Mouse (Mus musculus) forebrain, embryonic 15.5 days (tissue): ENCODE measurements around the gene Vwa8. TPM values are rescaled to one million over a fixed set of nuclear protein-coding genes. Genes with fewer than 3 reads are reported as not detected.

Experiments
- ATAC-seq: fragments of 200-750 bp; cut with Nextera tagmentation; replicated peaks from 2 replicates; pipeline ENCODE4 v1.8.0; 2017; ENCODE audit warnings: mild to moderate bottlenecking, moderate TSS enrichment, moderate library complexity
- H3K27ac ChIP-seq: fragments of 300-500 bp; sonication (generic); replicated peaks from 2 replicates; pipeline ENCODE4 v1.5.1; 2015; ENCODE audit warnings: mild to moderate bottlenecking, inconsistent platforms
- H3K27me3 ChIP-seq: fragments of 300-500 bp; sonication (generic); 2 replicates; pipeline ENCODE4 v1.6.1; 2015; ENCODE audit warnings: inconsistent platforms
- H3K36me3 ChIP-seq: fragments of 300-500 bp; sonication (generic); 2 replicates; pipeline ENCODE4 v1.6.1; 2015; ENCODE audit warnings: mild to moderate bottlenecking, inconsistent platforms
- H3K4me1 ChIP-seq: fragments of 300-500 bp; sonication (generic); 2 replicates; pipeline ENCODE4 v1.6.1; 2015; ENCODE audit warnings: inconsistent platforms
- H3K4me2 ChIP-seq: fragments of 300-500 bp; sonication (generic); replicated peaks from 2 replicates; pipeline ENCODE4 v1.6.1; 2015; ENCODE audit warnings: mild to moderate bottlenecking, inconsistent platforms
- H3K4me3 ChIP-seq: fragments of 300-500 bp; sonication (generic); 2 replicates; pipeline ENCODE4 v1.5.1; 2015; ENCODE audit warnings: mild to moderate bottlenecking, inconsistent platforms
- H3K9ac ChIP-seq: fragments of 300-500 bp; sonication (generic); replicated peaks from 2 replicates; pipeline ENCODE4 v1.6.1; 2015; ENCODE audit warnings: mild to moderate bottlenecking, inconsistent platforms
- H3K9me3 ChIP-seq: fragments of 300-500 bp; sonication (generic); 2 replicates; pipeline ENCODE4 v1.6.1; 2016; ENCODE audit warnings: inconsistent platforms
- WGBS: fragments of 180-500 bp; shearing (Covaris S2); methylation state at CpG from one replicate; pipeline ENCODE4 v1.1.7; 2015; ENCODE audit warnings: mixed read lengths; 5-methylcytosine and 5-hydroxymethylcytosine counted together
- polyA plus RNA-seq: library from polyadenylated mRNA; unstranded; fragments of >200 nt; fragmentation: Nextera tagmentation; extraction: Ambion mirVana; gene quantifications from 2 replicates; pipeline ENCODE4 v1.2.1, GENCODE M21; 2015

The Vwa8 gene
- polyA plus RNA-seq, 1 experiment from 2014 or later: 5.1 TPM

- Histone ChIP-seq H3K36me3 (no peaks in the 10 kb centered on the region), H3K4me2 (no peak overlapping the region), H3K27ac (no peak overlapping the region), H3K4me1 (peaks cover 4% of the 10 kb centered on the region; the same call in 1 of the 2 replicates), H3K9me3 (no peaks in the 10 kb centered on the region), H3K4me3 (no peak overlapping the region), H3K27me3 (no peaks in the 10 kb centered on the region), H3K9ac (no peak overlapping the region)
- WGBS: 63% methylated on average over 12 of the region's 12 CpGs
- ATAC-seq: no peak
These were observed 331.4 kb downstream of the Vwa8 start for GRCm38 (mm10) chr14:79180078-79180730.

- no peak overlapping the region for H3K4me2 ChIP-seq
- H3K4me3 ChIP-seq: no peak overlapping the region
- no peak overlapping the region for H3K27ac ChIP-seq
- 95% methylated on average over 8 of the region's 8 CpGs for WGBS
- no peaks in the 10 kb centered on the region for H3K9me3 ChIP-seq
- no peak overlapping the region for H3K9ac ChIP-seq
- H3K4me1 ChIP-seq: peaks cover 4% of the 10 kb centered on the region; the same call in 1 of the 2 replicates
- no peaks in the 10 kb centered on the region for H3K27me3 ChIP-seq
- H3K36me3 ChIP-seq: no peaks in the 10 kb centered on the region
- ATAC-seq: no peak
These were observed 332.9 kb downstream of the Vwa8 start for GRCm38 (mm10) chr14:79181748-79182147.

- WGBS: 96% methylated on average over 15 of the region's 15 CpGs
- no peaks in the 10 kb centered on the region for H3K27me3 ChIP-seq
- ATAC-seq: no peak
These were observed 333.9 kb downstream of the Vwa8 start for GRCm38 (mm10) chr14:79182801-79183200.

GRCm38 (mm10) chr14:79183261-79183660 lies 334.4 kb downstream of the Vwa8 start:
- H3K36me3 ChIP-seq: no peaks in the 10 kb centered on the region
- 86% methylated on average over 7 of the region's 7 CpGs for WGBS
- ATAC-seq: no peak
- H3K4me2 ChIP-seq: no peak overlapping the region
- H3K27me3 ChIP-seq: no peaks in the 10 kb centered on the region
- no peak overlapping the region for H3K4me3 ChIP-seq
- no peak overlapping the region for H3K9ac ChIP-seq
- H3K4me1 ChIP-seq: peaks cover 4% of the 10 kb centered on the region; the same call in 1 of the 2 replicates
- no peaks in the 10 kb centered on the region for H3K9me3 ChIP-seq
- no peak overlapping the region for H3K27ac ChIP-seq

More at GRCm38 (mm10) chr14:79182801-79183200, 333.9 kb downstream of the Vwa8 start:
- H3K27ac ChIP-seq: no peak overlapping the region
- no peaks in the 10 kb centered on the region for H3K9me3 ChIP-seq
- H3K4me2 ChIP-seq: no peak overlapping the region
- peaks cover 4% of the 10 kb centered on the region; the same call in 1 of the 2 replicates for H3K4me1 ChIP-seq
- H3K4me3 ChIP-seq: no peak overlapping the region
- no peaks in the 10 kb centered on the region for H3K36me3 ChIP-seq
- H3K9ac ChIP-seq: no peak overlapping the region

GRCm38 (mm10) chr14:79184071-79184470 lies 335.2 kb downstream of the Vwa8 start:
- no peaks in the 10 kb centered on the region for H3K27me3 ChIP-seq
- H3K9me3 ChIP-seq: no peaks in the 10 kb centered on the region
- H3K27ac ChIP-seq: no peak overlapping the region
- no peak for ATAC-seq
- no peaks in the 10 kb centered on the region for H3K36me3 ChIP-seq
- peaks cover 4% of the 10 kb centered on the region; the same call in 1 of the 2 replicates for H3K4me1 ChIP-seq
- no peak overlapping the region for H3K9ac ChIP-seq
- H3K4me3 ChIP-seq: no peak overlapping the region
- H3K4me2 ChIP-seq: no peak overlapping the region
- WGBS: 81% methylated on average over 10 of the region's 10 CpGs

GRCm38 (mm10) chr14:79185018-79185685 lies 336.3 kb downstream of the Vwa8 start:
- no peak overlapping the region for H3K4me3 ChIP-seq
- ATAC-seq: no peak
- H3K27me3 ChIP-seq: no peaks in the 10 kb centered on the region
- no peak overlapping the region for H3K4me2 ChIP-seq
- H3K9ac ChIP-seq: no peak overlapping the region
- H3K4me1 ChIP-seq: no peaks in the 10 kb centered on the region
- no peak overlapping the region for H3K27ac ChIP-seq
- H3K36me3 ChIP-seq: no peaks in the 10 kb centered on the region
- WGBS: 63% methylated on average over 11 of the region's 11 CpGs
- no peaks in the 10 kb centered on the region for H3K9me3 ChIP-seq

GRCm38 (mm10) chr14:79186976-79187375 lies 338.1 kb downstream of the Vwa8 start:
- no peaks in the 10 kb centered on the region for H3K27me3 ChIP-seq
- H3K4me1 ChIP-seq: no peaks in the 10 kb centered on the region
- no peaks in the 10 kb centered on the region for H3K9me3 ChIP-seq
- no peak for ATAC-seq
- no peak overlapping the region for H3K4me3 ChIP-seq
- no peak overlapping the region for H3K9ac ChIP-seq
- no peak overlapping the region for H3K27ac ChIP-seq
- H3K36me3 ChIP-seq: no peaks in the 10 kb centered on the region
- no peak overlapping the region for H3K4me2 ChIP-seq
- WGBS: 98% methylated on average over 1 of the region's 1 CpGs

GRCm38 (mm10) chr14:79196711-79197110 lies 347.9 kb downstream of the Vwa8 start:
- H3K4me3 ChIP-seq: no peak overlapping the region
- H3K4me1 ChIP-seq: peaks cover 25% of the 10 kb centered on the region
- no peaks in the 10 kb centered on the region for H3K9me3 ChIP-seq
- H3K27me3 ChIP-seq: no peaks in the 10 kb centered on the region
- no peak overlapping the region for H3K4me2 ChIP-seq
- no peak overlapping the region for H3K27ac ChIP-seq
- no peak for ATAC-seq
- WGBS: 39% methylated on average over 3 of the region's 3 CpGs
- H3K9ac ChIP-seq: no peak overlapping the region
- no peaks in the 10 kb centered on the region for H3K36me3 ChIP-seq

- Histone ChIP-seq H3K27me3 (no peaks in the 10 kb centered on the region), H3K4me3 (no peak overlapping the region), H3K36me3 (no peaks in the 10 kb centered on the region), H3K27ac (no peak overlapping the region), H3K9ac (no peak overlapping the region), H3K4me2 (no peak overlapping the region), H3K4me1 (peaks cover 30% of the 10 kb centered on the region), H3K9me3 (no peaks in the 10 kb centered on the region)
- WGBS: 92% methylated on average over 15 of the region's 15 CpGs
- no peak for ATAC-seq
These were observed 349.2 kb downstream of the Vwa8 start for GRCm38 (mm10) chr14:79198066-79198465.

GRCm38 (mm10) chr14:79200133-79200891 lies 351.5 kb downstream of the Vwa8 start:
- Histone ChIP-seq H3K9me3 (no peaks in the 10 kb centered on the region), H3K9ac (no peak overlapping the region), H3K4me2 (no peak overlapping the region), H3K4me1 (peaks cover 43% of the 10 kb centered on the region), H3K27ac (peak overlapping the region; percentile 85), H3K4me3 (no peak overlapping the region), H3K27me3 (no peaks in the 10 kb centered on the region), H3K36me3 (no peaks in the 10 kb centered on the region)
- 33% methylated on average over 9 of the region's 9 CpGs for WGBS
- peak; percentile 59 for ATAC-seq

GRCm38 (mm10) chr14:79200892-79201285 lies 352.0 kb downstream of the Vwa8 start:
- Histone ChIP-seq H3K9ac (no peak overlapping the region), H3K4me1 (peaks cover 46% of the 10 kb centered on the region), H3K36me3 (no peaks in the 10 kb centered on the region), H3K9me3 (no peaks in the 10 kb centered on the region), H3K27ac (peak overlapping the region; percentile 85), H3K4me3 (no peak overlapping the region), H3K27me3 (no peaks in the 10 kb centered on the region), H3K4me2 (no peak overlapping the region)
- WGBS: 53% methylated on average over 9 of the region's 9 CpGs
- ATAC-seq: no peak

- ATAC-seq: 0 out of 2 replicates have a peak, but pooled peaks have one; percentile 27
- H3K4me2 ChIP-seq: no peak overlapping the region
These were observed 354.0 kb downstream of the Vwa8 start for GRCm38 (mm10) chr14:79202722-79203362.

More at GRCm38 (mm10) chr14:79202722-79203362, 354.0 kb downstream of the Vwa8 start:
- peak overlapping the region; percentile 85 for H3K27ac ChIP-seq
- WGBS: 9% methylated on average over 4 of the region's 4 CpGs
- no peak overlapping the region for H3K9ac ChIP-seq
- no peaks in the 10 kb centered on the region for H3K36me3 ChIP-seq
- peaks cover 53% of the 10 kb centered on the region for H3K4me1 ChIP-seq
- H3K9me3 ChIP-seq: no peaks in the 10 kb centered on the region
- no peak overlapping the region for H3K4me3 ChIP-seq
- H3K27me3 ChIP-seq: no peaks in the 10 kb centered on the region
